Mouse (Mus musculus) layer of hippocampus, adult 6 months (tissue): ENCODE measurements around the gene Lrrc14b. TPM values are rescaled to one million over a fixed set of nuclear protein-coding genes. Genes with fewer than 3 reads are reported as not detected.

Source experiments
- long read RNA-seq, 2 experiments: library from polyadenylated mRNA; unstranded; transcript quantifications; one replicate each; pipeline ENCODE4 v2.0.0; 2019 to 2020
- microRNA-seq: library from miRNA; unstranded; fragments of <30 nt; microRNA quantifications from one replicate; pipeline ENCODE4 v1.2.0, GENCODE M21; 2020
- polyA plus RNA-seq: library from polyadenylated mRNA; unstranded; fragments of <200 nt; fragmentation: Nextera tagmentation; gene quantifications from 2 replicates; pipeline ENCODE4 v1.2.3, GENCODE M21; 2021

Lrrc14b gene
- polyA plus RNA-seq, result not detected in 2 replicates
- long read RNA-seq, experiment 1, partial matches to known transcripts, result 0 of 2 reads
- long read RNA-seq, experiment 1, other reads (novel, unspliced or antisense), result 2 of 2 reads
- long read RNA-seq, experiment 2, partial matches to known transcripts, result 0 of 2 reads
- long read RNA-seq, experiment 2, other reads (novel, unspliced or antisense), result 0 of 2 reads

DNA sequence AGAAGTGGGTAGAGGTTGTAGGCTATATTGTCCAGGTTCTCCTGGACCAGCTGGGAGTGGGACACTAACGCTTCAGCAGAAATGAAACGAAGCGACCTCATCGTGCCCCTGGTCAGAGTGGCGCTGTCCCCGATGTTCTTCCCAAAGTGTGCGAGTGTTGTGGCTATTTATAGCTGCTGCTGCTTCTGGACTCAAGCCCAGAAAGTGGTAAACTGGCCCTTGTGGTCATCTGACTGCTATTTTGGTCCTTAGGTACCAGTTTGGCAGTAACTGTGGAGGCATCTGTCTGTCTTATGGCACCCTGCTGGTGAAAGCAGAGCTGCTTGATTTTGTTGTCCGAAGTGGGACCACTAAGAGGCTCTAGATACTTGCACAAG lies at the start of gene Lrrc14b:
Gene Lrrc14b, minus strand, starts transcription at position 147 of the 377 bp plus-strand sequence.

DNA sequence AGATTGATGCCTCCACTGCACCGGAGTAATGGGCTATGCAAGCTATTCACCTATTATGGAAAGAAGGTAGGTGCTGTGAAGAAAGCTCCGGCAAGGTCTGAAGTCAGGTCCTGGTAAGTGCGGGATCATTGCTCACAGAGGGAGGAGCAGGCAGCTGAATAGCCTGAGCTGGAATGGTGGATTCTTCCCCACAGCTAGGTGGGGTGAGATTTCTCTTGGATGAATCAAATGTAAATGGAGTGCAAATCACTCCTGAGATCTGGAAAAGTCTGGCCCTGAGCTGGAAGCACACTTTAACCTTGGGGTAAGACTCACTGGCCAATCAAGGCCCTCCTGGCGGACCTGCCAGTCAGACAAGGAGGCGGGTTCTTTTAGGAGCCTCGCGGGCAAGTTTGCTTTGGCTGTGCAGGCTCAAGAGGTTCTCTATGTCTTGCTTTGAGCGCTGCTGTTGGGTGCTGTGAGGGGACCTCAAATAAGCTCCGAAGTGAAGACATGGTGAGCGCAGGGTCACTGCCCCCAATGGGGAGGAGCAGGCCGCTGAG lies 35.6 kb upstream of the Lrrc14b start, which contains the start of gene Ftl1-ps1:
Gene Ftl1-ps1, plus strand, starts transcription at position 397 of the 542 bp plus-strand sequence.

DNA sequence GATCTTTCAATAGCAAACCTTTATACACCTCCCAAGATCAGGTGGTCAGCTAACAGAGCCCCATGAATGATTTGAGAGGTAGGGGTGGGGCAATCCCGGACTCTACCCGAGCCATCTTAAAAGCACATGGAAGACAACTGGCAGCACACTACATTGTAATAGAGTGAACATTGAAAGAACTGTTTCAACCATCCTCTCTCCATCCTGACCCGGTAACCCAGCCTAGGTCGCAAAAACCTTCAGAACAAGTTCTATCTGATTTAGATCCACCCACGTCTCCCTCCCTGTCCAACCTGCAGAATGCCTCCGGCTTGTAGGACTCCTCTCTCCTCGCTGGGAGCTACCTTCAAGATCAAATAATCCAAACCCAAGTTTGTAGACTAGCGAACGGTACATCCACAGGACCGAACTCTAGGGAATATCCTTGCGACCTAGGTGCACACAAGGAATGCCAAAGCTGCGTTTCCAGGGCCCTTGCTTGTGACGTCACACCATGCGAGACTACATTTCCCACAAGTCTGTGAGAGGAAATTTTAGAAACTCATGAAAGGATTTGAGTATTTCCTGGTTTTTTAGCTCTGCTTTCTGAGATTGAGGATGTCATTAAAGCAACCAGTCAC lies 26.7 kb upstream of the Lrrc14b start, which contains the start of gene Zfp72:
Gene Zfp72, minus strand, starts transcription at position 466 of the 620 bp plus-strand sequence.

DNA sequence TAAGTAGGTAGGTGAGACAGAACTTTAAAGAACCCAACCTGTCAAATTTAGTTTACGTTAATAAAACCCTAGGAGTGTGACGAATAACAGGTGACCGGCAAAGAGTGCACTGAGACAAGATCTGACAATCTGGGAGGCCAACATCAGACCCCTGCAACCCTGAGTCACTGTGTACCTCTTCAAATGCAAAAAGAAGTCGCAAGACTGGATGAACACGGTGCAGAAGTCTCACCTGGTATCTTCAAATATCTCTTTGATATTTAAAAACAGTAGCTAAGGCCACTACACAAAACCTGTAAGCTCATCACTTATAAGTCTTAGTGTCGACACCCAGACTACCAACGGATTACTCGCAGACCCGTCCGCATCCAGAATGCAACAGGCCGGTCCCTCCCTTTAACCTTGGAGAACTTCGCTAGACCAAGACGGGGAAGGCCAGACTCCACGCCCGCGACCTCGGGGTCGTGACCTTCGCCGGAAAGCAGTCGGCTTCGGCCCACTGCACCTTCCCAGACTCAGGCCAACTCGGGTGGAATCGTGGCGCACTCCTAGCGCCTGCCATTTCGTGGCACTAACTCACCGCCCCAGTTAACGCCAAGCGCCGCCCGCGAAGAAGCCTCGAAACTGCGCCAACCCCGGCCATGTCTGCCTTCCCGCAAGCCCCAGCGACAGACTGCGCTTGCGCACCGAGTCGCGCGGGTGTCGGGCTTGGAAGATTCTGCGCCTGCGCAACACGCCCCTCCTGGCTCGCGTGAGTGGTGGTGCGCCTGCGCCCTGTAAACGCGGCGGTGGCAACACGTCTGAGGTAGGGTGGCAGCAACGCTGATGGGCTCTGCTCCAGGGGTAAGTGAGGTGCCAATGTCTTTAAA lies 14.0 kb downstream of the Lrrc14b start, which contains the start of the genes Sdha and Ccdc127:
Gene Sdha, minus strand, starts transcription at position 715 of the 869 bp plus-strand sequence.
Gene Ccdc127, plus strand, starts transcription at position 744 of the 869 bp plus-strand sequence.

DNA sequence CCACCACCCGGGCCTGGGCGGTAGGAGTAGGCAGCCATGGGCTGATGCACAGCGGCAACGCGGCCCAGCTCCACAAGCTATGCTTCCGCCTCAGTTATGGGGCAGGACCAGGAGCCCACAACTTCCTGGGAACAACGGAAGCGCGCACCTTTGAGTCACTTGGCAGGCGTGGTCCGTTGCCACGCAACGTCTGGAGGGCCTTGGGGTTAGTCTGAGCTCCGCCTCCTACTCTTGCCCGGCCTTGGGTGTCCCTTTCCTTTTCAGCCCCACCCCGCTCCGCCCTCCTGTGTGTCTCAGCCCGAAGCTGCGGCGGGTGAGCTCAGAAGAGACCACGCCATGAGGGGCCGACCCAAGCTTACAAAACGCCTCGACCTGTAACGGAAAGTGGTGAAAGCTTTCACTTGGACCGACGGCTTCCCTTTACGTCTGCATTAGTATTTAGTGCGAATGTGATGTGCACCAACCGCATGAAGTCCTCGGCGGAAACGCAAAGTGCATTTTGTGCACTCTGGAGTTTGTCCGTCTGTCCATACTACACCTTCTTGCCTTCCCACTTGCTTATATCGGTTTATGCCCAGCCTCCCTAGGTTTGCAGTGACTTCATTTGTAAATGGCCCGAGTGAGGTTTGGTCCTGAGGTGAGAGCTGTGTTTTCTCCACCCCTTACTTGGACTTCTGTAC lies 46.5 kb downstream of the Lrrc14b start, which contains the start of gene Pdcd6:
Gene Pdcd6, minus strand, starts transcription at position 411 of the 680 bp plus-strand sequence.

Small RNA genes within 50 kb of the gene (microRNA-seq; reads per million reads assigned to microRNA genes)
- not detected for gene Mir692-3

Other genes starting within 250 kb of the Lrrc14b start
- 0.10 and 0.52 TPM in 2 replicates for gene Slc9a3, start 242.5 kb downstream of the Lrrc14b start, polyA plus RNA-seq
- gene Exoc3, start 155.3 kb downstream of the Lrrc14b start, polyA plus RNA-seq, result 24.7 and 31.7 TPM in 2 replicates
- gene Ahrr, start 71.7 kb downstream of the Lrrc14b start, polyA plus RNA-seq, result 0.11 TPM in 2 replicates
- 168 and 169 TPM in 2 replicates for gene Pdcd6, start 46.4 kb downstream of the Lrrc14b start, polyA plus RNA-seq
- gene Sdha, start 13.7 kb downstream of the Lrrc14b start, polyA plus RNA-seq, result 343 and 373 TPM in 2 replicates
- 59.4 and 69.2 TPM in 2 replicates for gene Ccdc127, start 13.7 kb downstream of the Lrrc14b start, polyA plus RNA-seq
- gene Zfp72, start 26.8 kb upstream of the Lrrc14b start, polyA plus RNA-seq, result 2.1 and 2.4 TPM in 2 replicates
- gene Ftl1-ps1, start 35.7 kb upstream of the Lrrc14b start, polyA plus RNA-seq, result 15.3 and 17.6 TPM in 2 replicates
- gene Zfp825, start 130.0 kb upstream of the Lrrc14b start, polyA plus RNA-seq, result 6.5 and 6.8 TPM in 2 replicates